Mouse (Mus musculus): ENCODE measurements around the gene Pnpla3. TPM values are rescaled to one million over a fixed set of nuclear protein-coding genes. Genes with fewer than 3 reads are reported as not detected.

The Pnpla3 gene
- polyA plus RNA-seq, 1 experiment, result 777 TPM

DNA sequence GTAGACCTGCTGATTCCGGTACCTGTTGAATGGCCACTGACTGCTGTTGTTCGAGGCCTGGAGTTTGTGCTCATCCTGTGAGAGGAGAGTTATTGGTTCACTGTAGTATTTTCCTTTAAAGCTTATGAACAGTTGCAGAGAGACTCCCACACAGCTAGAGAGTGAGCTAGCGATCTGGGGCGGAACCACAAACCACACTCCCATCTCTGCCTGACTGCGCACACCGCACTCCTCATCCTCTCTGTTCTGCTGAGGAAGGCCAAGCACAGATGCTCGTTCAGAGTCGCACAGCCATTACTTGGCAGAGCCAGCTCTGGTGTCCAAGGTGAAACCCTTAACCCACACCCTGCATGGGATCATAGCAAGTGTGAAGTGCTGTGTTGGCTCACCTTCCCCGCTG lies 11.1 kb downstream of the Pnpla3 start:
- DNase-seq (ENCODE audit: low read depth), result no peak

DNA sequence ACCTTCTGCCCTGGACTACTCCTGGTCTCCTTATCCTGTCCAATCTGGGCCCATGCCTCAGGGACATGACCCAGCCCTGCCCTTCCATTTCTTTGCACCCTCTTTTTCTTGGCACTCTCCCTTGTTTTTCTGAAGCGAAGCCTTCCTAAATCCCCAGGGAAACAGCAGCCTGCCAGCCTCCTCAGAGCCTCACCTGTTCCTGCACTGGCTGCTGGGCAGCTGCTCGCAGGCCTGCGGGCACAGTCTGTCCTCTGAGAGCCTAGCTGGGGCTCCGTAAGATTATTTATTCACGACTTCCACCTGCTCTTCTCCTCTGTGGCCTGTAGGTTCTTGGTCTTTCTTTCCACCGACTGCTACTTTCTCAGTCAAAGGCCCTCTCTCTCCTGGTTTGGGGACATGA lies 14.4 kb downstream of the Pnpla3 start:
- DNase-seq (ENCODE audit: low read depth), result no peak

DNA sequence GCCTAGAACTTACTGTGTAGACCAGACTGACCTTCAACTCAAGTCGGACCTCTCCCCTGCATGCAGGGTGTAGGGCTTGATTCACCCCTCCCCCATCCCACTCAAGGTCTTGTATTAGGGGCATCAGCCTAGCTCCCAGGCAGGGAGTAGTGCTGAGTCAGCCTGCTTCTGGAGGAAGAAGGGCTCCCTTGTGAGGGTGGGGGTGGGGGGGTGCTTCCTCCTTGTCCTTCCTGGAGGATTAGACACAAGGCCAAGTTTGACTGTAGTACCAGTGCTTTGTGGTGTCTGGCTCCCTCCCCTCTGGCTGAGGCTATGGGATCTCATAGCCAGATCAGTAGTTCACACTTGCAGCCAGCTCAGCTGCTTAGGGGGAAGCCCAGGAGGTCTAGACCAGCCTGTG lies 16.3 kb downstream of the Pnpla3 start:
- no peak for DNase-seq (ENCODE audit: low read depth)

DNA sequence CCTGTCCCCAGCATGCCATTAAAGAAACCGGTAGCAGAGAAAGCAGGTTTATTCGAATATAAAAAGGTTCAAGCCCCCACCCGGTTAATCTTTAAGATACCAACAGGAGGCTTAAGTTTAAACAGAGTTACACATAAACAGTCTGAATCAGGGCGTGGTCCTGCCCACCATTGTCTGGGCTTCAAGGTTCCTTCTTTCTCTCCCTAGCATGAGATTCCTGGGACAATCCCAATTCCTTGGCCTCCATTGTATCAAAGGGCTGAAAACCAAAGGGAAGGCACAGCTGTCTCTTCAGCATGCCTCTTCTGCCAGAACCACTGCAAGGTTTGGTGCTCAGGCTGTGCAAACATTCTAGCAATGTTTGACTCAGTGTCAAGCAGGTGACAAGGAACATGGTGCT lies 18.6 kb downstream of the Pnpla3 start:
- no peak for DNase-seq (ENCODE audit: low read depth)

DNA sequence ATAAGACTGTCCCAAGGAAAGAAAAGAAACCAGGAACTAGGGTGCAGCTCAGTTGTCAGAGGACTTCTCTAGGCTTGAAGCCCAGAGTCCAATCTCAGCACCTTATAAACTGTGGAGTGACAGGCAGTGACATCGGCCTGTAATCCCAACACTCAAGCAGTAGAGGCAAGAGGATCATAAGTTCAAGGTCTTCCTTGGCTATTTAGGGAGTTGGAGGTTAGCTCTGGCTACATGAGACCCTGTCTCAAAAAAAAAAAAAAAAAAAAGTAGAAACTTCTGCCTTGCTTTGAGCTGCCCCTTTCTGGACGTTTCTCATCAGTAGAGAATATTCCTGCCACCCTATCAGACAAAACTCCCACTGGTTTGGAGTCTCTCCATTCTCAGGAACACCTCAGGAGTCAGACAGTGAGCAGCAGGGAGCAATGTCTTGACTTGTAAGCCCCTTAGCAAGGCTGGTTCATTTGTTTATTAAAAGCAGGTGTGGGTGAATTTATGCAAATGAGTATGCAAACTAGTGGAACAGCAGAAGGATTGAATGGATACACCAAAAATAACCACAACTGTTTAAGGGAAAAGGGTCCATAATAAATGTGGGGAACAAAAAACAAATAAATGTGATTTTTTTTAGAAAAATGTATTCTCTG lies 21.4 kb downstream of the Pnpla3 start:
- DNase-seq (ENCODE audit: low read depth), result no peak

DNA sequence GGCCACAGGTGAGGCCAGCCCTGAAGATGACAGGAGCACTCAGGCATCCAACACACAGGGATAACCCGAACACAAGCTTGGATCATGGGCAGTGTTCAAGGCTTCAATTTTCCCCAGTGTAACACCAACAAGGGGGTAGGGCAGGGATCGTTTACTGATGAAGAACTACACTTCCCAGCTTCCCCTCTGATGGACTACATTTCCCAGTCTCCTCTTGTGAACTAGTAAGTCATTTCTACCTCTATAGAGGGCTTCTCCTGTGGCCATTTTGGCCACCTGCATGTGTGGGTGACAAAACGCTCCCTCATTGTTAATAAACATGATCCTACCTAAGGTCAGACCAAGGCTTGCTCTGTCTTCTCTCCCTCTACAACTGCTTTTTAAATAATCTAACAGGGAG lies 22.2 kb downstream of the Pnpla3 start:
- DNase-seq (ENCODE audit: low read depth), result no peak

DNA sequence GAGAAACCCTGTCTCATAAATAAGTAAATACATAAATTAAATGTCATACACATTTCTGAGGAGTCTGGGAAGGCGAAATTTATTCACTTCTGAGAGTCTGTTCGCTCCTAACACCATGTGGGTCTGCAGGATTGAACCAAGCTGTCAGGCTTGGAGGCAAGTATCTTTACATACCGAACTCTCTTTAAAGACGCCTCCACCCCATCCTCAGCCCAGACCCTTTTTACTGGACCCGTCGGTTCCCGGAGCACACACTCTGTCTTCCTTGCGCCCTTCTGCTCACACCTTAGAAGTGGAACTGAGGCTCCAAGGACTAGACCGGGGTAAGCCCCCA lies 24.1 kb downstream of the Pnpla3 start:
- no peak for DNase-seq (ENCODE audit: low read depth)

DNA sequence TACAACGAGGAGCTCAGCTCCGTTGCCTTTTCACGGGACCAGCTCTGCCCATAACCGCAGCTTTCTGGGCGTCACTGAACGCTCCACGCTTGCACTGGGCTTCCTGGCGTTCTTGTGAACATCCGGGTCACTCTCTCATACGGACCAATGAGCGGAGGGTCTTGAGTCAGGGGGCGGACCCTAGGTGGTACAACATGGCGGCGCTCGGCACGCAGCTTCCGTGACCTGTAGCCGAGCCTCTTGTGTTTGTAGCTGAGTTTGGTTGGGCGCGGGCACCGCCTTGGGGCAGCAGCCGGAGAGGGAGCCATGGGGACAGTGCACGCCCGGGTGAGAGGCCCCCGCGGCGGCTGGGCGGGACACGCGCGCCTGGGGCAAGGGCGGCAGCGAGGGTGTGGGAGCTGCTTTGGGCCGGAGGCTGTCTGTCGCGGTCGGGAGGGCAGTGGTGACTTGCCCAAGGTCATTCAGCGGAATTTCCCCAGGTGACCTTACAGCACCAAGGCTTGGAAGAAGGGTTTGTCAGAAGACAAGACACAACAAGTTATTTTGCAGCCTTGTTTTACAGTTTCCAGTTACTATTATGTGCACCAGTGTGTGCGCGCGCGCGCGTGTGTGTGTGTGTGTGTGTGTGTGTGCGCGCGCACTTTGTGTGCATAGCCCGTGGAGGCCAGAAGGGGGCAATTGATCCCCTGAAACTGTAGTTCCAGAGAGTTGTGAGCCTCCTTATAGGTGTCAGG lies 24.6 kb downstream of the Pnpla3 start, which contains the start of gene Samm50:
TSS of gene Samm50 (plus strand) at position 184 of the 734 bp plus-strand sequence.
- peak; percentile 63 for DNase-seq (ENCODE audit: low read depth)

DNA sequence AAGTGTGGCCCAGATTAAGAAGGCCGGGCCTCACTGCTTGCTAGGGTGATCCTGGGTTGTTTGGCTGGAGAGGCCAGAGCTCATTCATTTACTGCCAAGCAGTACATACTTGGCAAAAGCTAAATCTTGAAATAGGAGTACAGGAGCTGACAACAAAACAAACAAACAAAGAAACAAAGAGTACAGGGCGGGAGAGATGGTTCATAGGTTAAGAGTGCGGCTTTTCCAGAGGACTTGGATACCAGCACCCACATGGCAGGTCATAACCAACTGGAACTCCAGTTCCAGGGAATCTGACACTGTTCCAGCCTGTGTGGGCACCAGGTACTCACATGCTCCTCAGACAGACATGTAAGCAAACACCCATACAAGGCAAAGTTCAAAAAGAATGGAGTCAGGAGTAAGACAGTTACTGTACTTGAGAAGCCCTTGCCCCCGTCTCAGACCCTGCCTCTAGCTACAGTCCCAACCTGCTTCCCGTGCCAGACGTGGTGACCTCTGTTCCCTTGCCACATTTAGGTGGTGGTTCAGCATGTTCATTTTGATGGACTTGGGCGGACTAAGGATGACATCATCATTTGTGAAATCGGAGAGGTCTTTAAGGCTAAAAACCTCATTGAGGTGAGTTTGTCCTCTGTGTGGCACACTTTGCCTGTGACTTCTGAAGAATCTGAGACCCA lies 29.0 kb downstream of the Pnpla3 start:
- no peak for DNase-seq (ENCODE audit: low read depth)

DNA sequence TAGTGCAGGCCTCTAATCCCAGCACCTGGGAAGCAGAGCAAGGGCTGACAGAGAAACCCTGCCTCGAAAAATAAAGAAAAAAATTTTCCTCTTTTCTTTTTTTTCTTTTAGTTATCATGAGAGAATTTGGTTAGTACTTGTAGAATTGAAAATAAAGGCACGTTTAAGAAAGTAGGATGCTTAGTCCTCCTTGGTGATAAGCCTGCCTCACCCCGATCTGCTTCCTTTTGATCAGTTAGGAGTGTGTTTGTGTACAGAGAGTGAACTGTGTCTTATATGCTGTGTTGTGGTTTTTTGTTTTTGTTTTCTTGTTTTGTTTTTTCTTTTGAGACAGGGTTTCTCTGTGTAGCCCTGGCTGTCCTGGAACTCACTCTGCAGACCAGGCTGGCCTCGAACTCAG lies 39.7 kb downstream of the Pnpla3 start:
- DNase-seq (ENCODE audit: low read depth), result no peak

DNA sequence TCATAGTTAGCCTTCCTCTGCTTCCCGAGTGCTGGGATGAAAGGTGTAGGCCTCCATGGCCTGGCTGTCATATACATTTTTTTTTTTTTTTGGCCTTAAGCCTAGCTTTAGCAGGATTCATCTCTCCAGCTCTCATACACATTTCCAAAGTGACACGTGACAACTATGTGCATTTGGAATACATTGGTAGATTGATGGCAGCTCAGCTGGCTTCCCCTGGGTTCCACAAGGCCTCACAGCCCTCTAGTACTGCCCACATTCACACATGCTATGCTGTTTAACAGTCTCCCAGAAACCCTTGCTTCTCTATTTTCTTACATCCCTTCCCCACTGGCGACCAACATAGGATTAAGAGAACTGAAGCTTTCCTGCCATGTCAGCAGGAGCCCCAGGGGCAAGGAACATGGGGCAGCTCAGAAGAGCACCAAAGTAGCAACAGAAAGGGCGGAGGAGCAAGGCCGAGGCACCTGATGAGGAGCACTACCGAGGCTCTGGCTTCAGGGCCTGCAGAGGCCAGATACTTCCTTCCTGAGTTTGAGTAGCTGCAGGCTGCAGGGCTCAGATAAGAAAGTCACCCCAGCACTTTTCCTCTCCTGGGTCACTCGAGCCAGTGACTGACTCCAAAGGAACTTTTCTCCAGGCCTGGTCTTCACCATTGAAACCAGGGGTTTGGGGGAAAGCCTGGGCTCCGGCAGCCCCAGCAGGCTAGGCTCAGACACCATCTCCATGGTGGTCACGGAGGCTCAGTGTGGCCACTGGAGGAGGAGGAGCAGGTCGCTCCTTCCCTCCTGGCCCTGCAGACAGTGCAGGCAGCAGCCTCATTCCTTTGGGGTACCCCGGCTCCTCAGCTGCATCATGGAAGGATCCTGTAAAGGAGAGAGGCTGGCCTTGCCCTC lies 42.1 kb downstream of the Pnpla3 start:
- no peak for DNase-seq (ENCODE audit: low read depth)

DNA sequence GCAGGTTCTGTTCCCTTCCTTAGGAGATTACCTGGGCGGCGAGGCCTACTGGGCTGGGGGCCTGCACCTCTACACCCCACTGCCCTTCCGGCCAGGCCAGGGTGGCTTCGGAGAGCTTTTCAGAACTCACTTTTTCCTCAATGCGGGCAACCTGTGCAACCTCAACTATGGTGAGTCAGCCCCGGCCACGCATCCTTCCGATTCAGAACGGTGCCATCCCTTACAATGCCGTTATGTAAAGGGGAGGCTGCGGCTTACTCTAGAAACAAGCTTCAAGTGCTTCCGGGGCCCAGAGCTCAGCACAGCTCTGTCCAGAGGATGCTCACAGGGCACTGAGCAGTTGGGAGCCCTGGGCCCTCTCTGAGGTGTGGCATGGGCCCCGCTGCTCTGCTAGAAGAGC lies 42.8 kb downstream of the Pnpla3 start:
- DNase-seq (ENCODE audit: low read depth), result no peak

DNA sequence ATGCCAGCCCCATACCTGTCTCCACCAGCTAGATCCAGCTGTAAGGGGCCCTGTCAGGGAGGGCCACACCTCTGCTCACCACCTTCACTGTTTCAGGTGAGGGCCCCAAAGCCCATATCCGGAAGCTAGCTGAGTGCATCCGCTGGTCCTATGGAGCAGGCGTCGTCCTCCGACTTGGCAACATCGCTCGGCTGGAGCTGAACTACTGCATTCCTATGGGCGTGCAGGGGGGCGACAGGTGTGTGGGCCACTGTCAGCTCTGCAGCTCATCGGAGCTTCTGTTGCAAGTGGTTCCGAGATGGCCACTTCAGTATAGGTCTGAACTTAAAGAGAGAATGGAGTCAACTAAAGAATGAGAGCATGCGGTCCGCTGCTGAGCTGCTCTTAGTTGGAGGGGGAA lies 43.3 kb downstream of the Pnpla3 start:
- no peak for DNase-seq (ENCODE audit: low read depth)

DNA sequence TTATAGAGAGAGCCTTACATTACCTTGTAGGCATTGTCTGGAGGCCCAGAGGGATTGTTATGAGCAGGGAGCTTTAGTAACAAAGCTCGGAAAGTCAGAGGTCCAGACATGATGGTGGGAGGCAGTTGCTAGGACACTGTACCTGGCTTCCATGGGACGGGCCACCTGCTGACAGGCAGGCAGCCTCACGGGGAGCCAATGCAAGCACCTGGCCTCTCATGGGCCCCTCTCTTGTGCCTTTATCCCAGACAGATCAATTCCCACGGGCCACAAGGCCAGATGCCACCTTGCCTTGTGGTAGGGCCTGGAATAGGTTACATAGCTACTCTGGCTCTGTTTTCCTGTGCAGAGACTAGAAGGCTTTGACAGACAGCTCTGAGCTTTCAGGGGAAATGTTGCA lies 43.9 kb downstream of the Pnpla3 start:
- no peak for DNase-seq (ENCODE audit: low read depth)

DNA sequence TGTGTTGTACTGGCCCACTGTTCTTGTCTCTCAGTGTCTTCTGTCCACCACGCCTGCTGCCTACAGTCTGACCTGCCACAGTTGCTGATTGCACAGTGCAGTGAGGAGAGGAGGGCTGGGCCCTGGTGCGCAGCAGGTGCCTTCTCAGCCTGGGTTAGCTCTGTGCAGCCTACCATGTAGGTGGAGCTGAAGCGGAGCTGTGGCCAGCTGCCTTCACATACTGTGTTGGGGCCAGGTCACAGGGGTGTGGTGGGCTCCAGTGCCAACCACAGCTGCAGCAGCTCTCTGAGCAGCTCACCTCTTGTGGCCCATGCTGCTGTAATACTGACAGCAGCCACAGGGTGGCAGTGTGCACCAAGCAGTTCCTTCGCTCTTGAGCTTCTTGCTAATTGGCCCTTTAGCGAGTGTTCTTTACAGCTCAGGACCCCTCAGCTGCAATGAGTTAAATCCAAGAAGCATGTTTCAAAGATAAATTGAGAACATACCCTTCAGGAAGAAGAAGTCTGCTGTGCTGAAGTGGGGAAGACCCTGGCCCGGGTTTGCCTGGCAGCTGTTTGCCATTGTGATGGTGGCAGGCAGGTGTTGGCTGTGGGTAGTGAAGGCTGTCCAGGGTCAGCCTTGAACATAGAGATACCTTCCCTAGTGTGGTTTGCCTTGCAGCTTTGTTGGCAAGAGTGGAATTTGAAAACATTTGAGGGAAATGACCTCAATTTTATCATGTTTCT lies 44.6 kb downstream of the Pnpla3 start:
- DNase-seq (ENCODE audit: low read depth), result no peak

DNA sequence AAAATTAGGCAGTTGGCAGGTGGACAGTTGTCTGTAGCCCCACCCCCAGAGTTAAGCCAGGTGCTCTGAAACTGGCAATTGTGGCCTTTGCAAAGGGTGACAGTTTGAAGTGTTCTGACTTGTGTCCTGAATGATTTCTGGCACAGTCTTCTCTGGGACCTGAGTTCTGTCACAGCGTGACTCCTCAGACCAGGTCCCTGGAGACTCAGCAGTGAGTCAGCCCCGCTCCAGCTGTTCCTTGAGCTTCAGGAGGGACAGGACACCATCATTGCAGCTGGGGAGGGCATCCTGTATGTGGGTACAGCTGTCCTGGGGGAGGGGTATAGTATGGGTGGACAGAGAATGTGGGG lies 45.1 kb downstream of the Pnpla3 start:
- DNase-seq (ENCODE audit: low read depth), result no peak

DNA sequence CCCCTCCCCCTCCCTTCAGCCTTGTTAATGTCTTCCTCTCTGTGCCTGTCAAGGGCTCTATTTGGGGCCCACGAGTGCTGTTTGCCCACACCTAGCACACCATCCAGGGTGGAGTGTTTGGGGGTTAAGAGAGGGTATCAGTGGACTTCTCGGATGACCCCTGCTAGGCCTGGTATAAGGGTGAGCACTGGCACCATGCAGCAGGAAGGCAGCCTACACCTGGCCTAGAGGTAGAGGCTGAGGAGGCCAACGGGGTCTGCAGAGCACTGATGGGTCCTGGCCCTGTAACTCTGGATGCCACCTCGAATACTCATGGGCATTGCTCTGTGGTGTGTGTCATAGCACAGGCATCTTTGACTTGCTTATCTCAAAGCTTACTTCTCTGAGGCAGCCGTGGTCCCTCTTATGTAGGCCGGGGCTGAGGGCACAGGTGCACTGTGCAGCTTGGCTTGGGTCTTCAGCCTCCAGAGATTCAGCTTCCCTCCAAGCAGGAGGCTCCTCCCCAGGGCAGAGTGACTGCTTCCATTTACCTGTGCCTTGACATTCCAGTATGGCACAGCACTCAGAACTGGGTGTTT lies 45.6 kb downstream of the Pnpla3 start:
- no peak for DNase-seq (ENCODE audit: low read depth)

DNA sequence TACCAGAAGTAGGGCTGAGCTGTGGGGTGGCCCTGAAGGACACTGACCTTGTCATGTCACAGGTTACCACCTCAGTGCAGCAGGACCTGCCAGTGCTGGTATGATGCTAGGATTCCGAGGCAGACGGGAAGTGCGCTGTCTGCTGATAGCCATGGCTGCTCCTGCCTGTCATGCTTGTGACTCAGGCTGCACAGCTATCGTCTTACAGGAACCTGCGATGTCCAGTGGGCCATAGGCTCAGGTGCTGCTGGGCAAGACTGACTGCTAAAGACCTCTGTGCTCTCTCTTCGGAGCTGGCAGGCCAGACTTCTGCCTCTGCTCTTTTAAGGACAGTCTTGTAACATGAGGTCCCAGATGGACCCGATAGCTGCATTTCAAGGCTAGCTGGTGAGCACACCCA lies 46.8 kb downstream of the Pnpla3 start:
- DNase-seq (ENCODE audit: low read depth), result no peak

DNA sequence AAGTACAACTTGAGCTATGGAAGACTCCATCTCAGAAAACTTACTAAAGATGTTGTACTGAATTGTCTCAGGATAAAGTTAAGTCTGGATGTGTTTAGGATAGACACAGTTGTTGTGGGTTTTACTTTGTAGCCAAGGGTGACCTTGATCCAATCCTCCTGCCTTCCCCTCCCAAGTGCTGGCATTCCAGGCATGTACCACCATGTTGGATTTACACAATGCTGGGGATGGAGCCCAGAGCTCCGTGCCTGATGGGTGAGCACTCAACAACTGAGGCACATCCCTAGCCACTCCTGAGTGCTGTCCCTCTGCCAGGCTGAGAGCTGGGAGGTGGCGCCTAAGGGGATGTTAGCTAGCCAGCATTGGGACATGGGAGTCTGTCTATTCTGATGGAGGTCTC lies 47.6 kb downstream of the Pnpla3 start:
- no peak for DNase-seq (ENCODE audit: low read depth)

DNA sequence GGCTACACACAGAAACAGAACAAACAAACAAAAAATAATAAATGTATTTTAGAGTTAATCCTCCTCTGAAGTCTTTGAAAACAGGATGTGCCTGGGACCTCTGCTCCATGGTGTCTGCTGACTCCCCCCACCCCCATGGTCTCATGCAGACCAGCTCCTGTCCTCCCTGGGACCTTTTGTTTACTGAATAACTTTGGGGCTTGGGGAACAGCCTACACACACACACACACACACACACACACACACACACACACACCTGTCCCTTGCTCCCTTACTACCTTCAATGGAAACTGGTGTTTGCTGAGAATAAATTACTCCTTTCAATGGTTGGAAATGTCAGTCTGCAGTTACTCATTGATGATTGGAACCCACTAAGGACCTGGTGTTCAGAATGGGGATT lies 48.4 kb downstream of the Pnpla3 start:
- no peak for DNase-seq (ENCODE audit: low read depth)

DNA sequence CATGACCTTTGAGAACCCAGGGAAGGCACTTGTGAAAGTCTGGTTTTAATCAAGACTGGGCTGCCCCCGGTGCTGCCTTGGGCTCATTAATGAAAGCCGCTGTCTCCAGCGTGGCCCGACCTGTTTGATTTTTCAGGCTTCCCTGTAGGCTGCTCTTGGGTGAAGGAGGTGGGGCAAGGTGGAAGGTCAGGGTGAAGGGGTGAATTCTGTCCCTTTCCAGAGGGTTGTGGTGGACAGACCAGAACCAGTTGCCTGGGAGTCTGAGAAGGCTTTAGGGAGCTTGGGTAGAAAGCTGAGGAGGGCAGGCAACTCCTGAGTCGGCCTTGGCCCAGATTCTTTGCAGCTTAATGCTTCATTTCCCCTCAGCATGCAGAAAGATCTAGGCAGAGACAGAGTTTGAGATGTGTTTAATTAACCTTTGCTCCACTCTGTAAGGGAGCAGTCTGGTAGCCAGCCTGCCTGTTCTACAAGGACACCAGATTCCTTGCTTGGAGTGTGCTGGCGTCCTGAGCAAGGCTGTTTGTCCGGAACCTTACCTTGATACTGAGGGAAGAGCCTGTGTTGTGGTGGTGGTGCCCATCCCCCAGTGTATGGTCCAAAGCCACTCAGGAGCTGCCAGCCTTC lies 48.9 kb downstream of the Pnpla3 start:
- DNase-seq (ENCODE audit: low read depth), result no peak
